In the genomic region with DNA sequence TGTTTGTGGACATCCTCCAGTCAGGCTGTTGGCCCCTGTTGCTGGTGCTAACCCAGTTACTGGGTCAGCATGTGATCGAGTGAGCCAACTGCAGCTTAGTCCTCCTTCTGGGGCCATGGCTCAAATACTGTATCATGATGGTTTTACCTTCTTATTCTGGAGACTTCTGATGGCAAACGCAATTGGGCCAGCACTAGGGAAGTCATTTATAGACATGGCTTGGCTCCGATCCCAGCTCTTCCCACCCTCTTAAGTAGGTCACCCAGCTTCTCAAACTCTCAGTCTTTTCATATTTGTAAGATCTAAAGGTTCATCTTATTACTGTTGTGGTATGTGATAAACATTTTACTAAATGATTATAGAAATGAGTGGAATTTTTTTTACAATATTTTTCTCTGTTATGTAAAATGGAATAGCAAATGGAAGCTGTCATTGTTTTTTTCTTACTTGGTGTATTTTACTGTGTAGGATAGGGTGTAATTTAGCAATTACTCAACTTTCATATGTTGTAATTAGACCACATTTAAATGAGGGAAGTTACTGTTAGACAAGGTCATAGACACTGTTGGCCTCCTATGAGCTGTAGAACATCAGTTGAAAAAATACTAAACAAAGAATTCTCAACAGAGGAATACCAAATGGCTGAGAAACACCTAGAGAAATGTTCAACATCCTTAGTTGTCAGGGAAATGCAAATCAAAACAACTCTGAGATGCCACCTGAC, we compare ENCODE assay signal across 10 mouse cellular contexts.
DNase-seq lines count a peak whose midpoint lies in the region; ATAC-seq and TF ChIP-seq lines count a peak whose summit lies in the region.
"Had no signal": no experiment of that assay in that cellular context is flagged by ENCODE, and none has a peak within 500 bp of the region (broad histone marks: within the 10 kb centered on the region; RNA-seq: fewer than 3 reads in every experiment).

No protein-coding gene starts in this region.

- ATAC-seq in erythroblast, adult 5-6 weeks (replicated peaks; ENCODE audit: low FRiP score, poor library complexity, severe bottlenecking), result no peak
- ATAC-seq: forebrain, embryonic 14.5 days; midbrain, embryonic 15.5 days had no signal

- DNase-seq in heart, postnatal 14 days, result peak; percentile 21
- DNase-seq in heart, adult 9 months (ENCODE audit: low spot score in 2 of 2), result no peak
- DNase-seq in brain, embryonic 14.5 days (ENCODE audit: low read depth), result peak; percentile 18
- DNase-seq in cerebellum, postnatal 14 days, result peak; percentile 60 to 71
- DNase-seq in right cerebral cortex, adult 2 months (ENCODE audit: low spot score in 2 of 2), result peak; percentile 50 to 71
- no peak for DNase-seq in c-Kit-positive CD71-positive TER-119-positive erythroid progenitor cells, embryonic 14.5 days (ENCODE audit: low spot score)
- DNase-seq: layer of hippocampus, postnatal 36 days had no signal

- intact Hi-C loops in heart, postnatal 14 days (cut with DNase I), result no loop called here

- no peak for TF ChIP-seq POLR2A in brain, embryonic 14.5 days (IDR thresholded peaks at IDR 0.05; ENCODE audit: borderline replicate concordance, extremely low read depth, insufficient read depth, insufficient read length, poor library complexity, severe bottlenecking)

- TF ChIP-seq CTCF in brain, embryonic 14.5 days (IDR thresholded peaks at IDR 0.05; ENCODE audit: borderline replicate concordance, extremely low read depth, insufficient read depth, insufficient read length), result no peak

Comparison
In these comparisons a context has a peak if more than half of its experiments do, and no peak if none do; other contexts are left out.
1. DNase-seq: peak in heart, postnatal 14 days (2 of 2), brain, embryonic 14.5 days (single experiment), cerebellum, postnatal 14 days (2 of 2) and right cerebral cortex, adult 2 months (2 of 2); none in heart, adult 9 months (0 of 2) and c-Kit-positive CD71-positive TER-119-positive erythroid progenitor cells, embryonic 14.5 days (single experiment).